Mouse (Mus musculus) urinary bladder, adult 2 months (tissue): ENCODE data around the gene Ankrd44. TPM values are rescaled to one million over a fixed set of nuclear protein-coding genes. Genes with fewer than 3 reads are reported as not detected.

Source experiments
- DNase-seq: peaks from one replicate; pipeline ENCODE4 v3.0.0; 2022; ENCODE audit warnings: low spot score
- polyA plus RNA-seq: library from polyadenylated mRNA; depleted of rRNA; stranded (reverse); fragments of >200 nt; gene quantifications from 2 replicates; pipeline ENCODE4 v1.2.3, GENCODE M21; 2012

The Ankrd44 gene
- polyA plus RNA-seq, 1 experiment: 30.7 TPM

GRCm38 (mm10) chr1:54809811-54810549, 116.2 kb downstream of the Ankrd44 start:
- no peak for DNase-seq

DNA sequence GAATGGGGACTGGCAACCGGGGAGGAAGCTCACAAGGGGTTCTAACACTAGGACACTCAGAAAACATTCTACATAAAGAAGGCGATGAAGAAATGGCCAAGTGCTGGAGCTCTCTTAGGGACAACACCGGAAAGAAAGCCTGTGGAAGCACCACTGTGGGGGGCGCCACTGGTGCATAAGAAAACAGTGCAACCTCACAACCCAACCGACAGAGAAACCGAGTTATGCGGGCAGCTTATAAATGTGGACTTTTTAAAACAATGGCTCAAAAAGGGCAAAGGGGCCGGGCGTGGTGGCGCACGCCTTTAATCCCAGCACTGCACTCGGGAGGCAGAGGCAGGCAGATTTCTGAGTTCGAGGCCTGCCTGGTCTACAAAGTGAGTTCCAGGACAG, 117.1 kb downstream of the Ankrd44 start:
- no peak for DNase-seq

DNA sequence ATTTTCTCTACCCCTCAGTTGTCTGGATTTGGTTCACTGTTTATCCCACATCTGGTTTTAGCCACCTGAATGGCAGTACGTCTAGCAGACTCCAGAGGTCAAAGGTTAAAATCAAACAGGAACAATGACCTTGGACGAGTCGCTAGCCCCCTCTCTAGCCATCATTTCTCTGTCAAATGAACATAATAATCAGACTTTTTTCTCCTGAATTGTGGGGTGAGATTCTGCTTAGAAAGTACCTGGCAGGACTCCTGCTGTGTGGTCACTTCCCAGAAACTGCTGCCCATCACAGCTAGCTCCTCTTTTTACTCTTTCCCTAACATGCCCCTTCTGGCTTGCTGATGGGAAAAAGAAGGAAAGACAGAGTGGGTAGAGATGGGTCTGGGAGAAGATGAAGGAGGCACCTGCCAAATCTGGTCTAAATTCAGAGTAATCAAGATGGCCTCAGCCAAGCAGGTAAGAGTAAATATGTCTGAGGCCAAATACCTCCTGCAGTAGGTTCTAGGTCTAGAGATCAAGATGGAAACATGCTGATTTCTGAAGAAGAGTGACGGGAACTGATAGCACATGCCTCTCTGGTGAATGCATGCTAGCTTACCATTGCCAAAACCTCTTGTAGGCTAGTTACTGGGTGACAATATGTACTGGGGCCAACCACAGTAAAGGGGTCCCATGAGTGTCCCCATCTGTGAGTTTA, 117.6 kb downstream of the Ankrd44 start:
- no peak for DNase-seq

GRCm38 (mm10) chr1:54807832-54808231, 118.4 kb downstream of the Ankrd44 start:
- DNase-seq: no peak

DNA sequence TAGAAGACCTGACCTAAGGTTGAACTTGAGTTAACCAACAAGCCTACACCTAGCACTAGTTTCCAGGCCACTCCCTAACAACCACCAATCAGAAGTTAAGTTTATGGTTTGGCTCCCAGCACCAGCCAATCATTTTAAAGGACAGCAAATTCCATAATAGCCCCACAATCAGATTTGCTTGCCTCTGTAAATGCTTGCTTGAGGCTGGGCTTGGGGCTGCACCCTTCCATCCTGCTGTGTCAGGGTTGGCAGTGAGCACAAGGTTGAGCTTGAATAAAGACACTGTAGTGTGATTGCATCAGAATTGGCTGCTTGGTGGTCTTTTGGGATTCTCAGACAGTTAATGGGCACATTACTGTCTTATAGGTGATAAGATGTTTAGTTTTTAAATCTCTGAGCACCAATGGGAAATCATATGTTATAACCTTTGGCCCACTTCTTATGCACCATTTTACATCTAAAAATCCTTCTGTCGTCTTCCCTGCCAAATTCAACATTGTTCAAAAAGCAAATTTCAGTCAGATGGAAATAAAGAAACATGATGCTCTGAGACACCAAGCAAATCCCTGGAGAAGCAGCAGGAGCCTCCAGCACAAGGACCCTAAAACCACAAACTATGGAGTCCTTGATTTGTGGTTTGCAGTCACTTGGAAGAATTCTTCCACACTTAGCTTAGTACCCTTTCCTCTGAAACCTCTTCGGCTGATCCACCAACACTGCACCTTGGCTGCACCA, 119.9 kb downstream of the Ankrd44 start:
- DNase-seq: no peak

DNA sequence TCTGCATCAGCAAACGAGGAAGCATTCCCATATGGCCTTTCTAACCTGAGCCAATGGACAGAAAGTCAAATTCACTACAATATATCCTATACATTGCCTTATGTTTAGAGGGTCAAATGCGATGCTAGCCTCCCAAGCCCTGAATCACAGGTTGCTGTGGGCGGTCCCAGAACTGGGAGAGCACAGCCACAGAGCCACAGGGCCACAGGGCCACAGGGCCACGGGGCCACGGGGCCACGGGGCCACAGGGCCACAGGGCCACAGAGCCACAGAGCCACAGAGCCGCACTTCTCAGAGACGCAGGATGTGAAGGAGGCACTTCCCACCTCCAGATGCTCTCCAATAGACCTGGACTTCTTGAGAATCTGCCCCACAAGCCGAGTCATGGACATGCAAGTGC, 121.8 kb downstream of the Ankrd44 start:
- DNase-seq: no peak

DNA sequence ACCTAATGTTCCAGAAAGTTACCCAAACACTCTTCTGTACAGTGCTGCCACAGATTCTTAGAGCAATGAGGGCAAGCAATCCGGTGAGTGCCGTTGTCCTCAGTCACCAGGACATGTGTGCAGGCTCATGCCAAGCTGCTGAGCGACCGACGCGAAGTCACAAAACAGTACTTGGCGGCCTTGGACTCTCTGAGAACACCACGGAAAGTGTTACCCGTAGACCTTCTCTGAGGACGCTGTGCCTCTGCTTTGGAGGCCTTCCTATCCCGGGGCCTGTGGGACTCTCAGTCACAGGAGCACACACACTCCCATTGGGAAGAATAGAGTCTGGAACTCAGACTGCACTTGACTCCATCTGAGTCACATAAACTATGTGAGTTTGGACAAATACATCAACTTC, 123.5 kb downstream of the Ankrd44 start:
- DNase-seq: no peak

GRCm38 (mm10) chr1:54801256-54801655, 124.9 kb downstream of the Ankrd44 start:
- no peak for DNase-seq

GRCm38 (mm10) chr1:54799421-54799820, 126.8 kb downstream of the Ankrd44 start:
- no peak for DNase-seq

DNA sequence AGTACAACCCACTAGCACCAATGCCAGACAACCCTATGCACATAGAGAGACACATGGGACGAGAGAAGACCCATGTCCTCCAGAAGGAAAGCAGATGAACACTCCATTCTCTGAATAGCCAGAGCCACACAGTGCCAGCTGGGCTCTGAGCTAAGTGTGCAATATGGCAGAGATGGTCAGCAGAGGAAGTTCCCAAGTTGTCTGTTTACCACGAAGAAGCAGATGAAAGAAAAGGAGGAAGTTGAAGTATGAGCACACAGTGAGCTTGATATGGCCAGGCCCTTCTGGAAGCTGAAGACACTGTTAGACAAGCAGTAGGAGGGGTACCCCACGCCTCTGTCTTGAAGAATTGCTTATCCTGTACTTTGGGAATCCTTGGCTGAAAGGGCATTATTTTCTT, 127.8 kb downstream of the Ankrd44 start:
- DNase-seq: no peak

DNA sequence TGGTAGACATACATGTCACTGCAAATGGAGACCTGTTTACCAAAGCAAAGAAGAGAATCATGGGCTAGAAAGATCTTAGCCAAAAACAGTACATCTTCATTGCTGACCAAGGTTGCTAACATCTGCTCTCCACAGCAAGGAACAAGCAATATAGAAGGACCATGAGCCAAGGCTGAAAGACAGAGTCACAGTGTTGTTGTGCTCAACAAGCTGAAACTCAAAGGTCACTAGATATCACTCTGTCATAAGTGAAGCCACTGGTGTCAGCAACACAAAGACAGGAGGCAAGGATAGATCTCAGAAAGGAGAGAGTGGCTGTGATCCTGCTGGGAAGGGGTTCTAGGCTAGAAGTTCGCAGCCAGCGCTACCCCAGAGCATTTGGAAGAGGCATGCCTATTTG, 131.5 kb downstream of the Ankrd44 start:
- no peak for DNase-seq

GRCm38 (mm10) chr1:54791406-54791805, 134.8 kb downstream of the Ankrd44 start:
- DNase-seq: no peak

- DNase-seq: no peak
These were observed 136.7 kb downstream of the Ankrd44 start for GRCm38 (mm10) chr1:54789327-54789960.

- DNase-seq: no peak
These were observed 137.8 kb downstream of the Ankrd44 start for GRCm38 (mm10) chr1:54788337-54788736.

GRCm38 (mm10) chr1:54778151-54778550, 148.0 kb downstream of the Ankrd44 start:
- DNase-seq: no peak

GRCm38 (mm10) chr1:54777104-54777503, 149.1 kb downstream of the Ankrd44 start:
- no peak for DNase-seq

- no peak for DNase-seq
These were observed 150.1 kb downstream of the Ankrd44 start for GRCm38 (mm10) chr1:54776116-54776515.

DNA sequence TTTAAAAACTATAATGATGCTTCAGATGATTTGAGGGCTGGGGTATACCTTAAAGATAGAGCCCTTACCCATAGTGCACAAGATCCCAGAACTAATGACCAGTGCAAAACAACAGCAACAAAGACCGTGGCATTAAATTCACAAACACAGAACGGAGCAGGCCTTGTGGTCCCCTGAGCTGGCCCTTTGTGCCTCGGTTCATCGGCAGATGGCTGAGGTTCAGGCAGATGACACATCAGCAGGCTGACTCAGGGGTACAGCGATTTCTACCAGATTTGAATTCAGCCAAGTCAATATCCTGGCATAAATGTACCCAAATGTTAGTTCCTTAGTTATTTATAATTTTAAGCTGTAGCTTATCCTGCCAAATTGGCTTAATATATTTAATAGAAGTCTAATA, 153.3 kb downstream of the Ankrd44 start:
- DNase-seq: no peak

- no peak for DNase-seq
These were observed 154.7 kb downstream of the Ankrd44 start for GRCm38 (mm10) chr1:54771471-54771870.

- DNase-seq: no peak
These were observed 159.0 kb downstream of the Ankrd44 start for GRCm38 (mm10) chr1:54767221-54767620.

- DNase-seq: no peak
These were observed 160.5 kb downstream of the Ankrd44 start for GRCm38 (mm10) chr1:54765632-54766238.
